Mouse (Mus musculus) left cerebral cortex, postnatal 10 days (tissue): ENCODE results near the gene Adgra1. TPM values are rescaled to one million over a fixed set of nuclear protein-coding genes. Genes with fewer than 3 reads are reported as not detected.

Experiments
- DNase-seq, 2 experiments: peaks; one replicate each; pipeline ENCODE4 v3.0.0; 2021 to 2022; ENCODE audit warnings: low spot score in 2 of 2, mixed read lengths in 1 of 2; ENCODE audit errors: extremely low spot score in 1 of 2
- intact Hi-C: fragments of 180-260 bp; cut with DNase I; formaldehyde crosslinking; loops from one replicate; pipeline ENCODE4 v1.15.1; 2025
- total RNA-seq, 2 experiments: library from RNA; stranded (reverse); gene quantifications; 2 replicates each; pipeline ENCODE4 v1.2.3; 2021

Adgra1 gene
- total RNA-seq, 2 experiments from 2014 or later = 49.9 to 52.3 TPM

- no peak for DNase-seq
- intact Hi-C loops = no loop called here
These were observed 64.6 kb downstream of the Adgra1 start for GRCm38 (mm10) chr7:139898606-139899005.

- intact Hi-C loops = no loop called here
- no peak for DNase-seq
These were observed 65.5 kb downstream of the Adgra1 start for GRCm38 (mm10) chr7:139899505-139899904.

- intact Hi-C loops = loop anchor here (5.0 kb wide), 1 partner anchor 92 kb away; the partner anchor contains the start of gene Adam8
- DNase-seq = no peak
These were observed 66.5 kb downstream of the Adgra1 start for GRCm38 (mm10) chr7:139900456-139900855.

GRCm38 (mm10) chr7:139900896-139901295 lies 66.9 kb downstream of the Adgra1 start:
- intact Hi-C loops = loop anchor here (5.0 kb wide), 1 partner anchor 91 kb away; the partner anchor contains the start of gene Adam8
- no peak for DNase-seq

- intact Hi-C loops = loop anchor here (5.0 kb wide), 1 partner anchor 90 kb away; the partner anchor contains the start of gene Adam8
- no peak for DNase-seq
These were observed 68.0 kb downstream of the Adgra1 start for GRCm38 (mm10) chr7:139901981-139902380.

GRCm38 (mm10) chr7:139905261-139905660 lies 71.3 kb downstream of the Adgra1 start:
- intact Hi-C loops = no loop called here
- DNase-seq = no peak

- intact Hi-C loops = no loop called here
- no peak for DNase-seq
These were observed 71.7 kb downstream of the Adgra1 start for GRCm38 (mm10) chr7:139905661-139906060.

GRCm38 (mm10) chr7:139908176-139908575 lies 74.2 kb downstream of the Adgra1 start:
- intact Hi-C loops = no loop called here

GRCm38 (mm10) chr7:139909469-139909868 lies 75.5 kb downstream of the Adgra1 start:
- intact Hi-C loops = no loop called here
- no peak for DNase-seq

More at GRCm38 (mm10) chr7:139908176-139908575, 74.2 kb downstream of the Adgra1 start:
- peak in 1 of 2 experiments; percentile 55 for DNase-seq

- intact Hi-C loops = no loop called here
- no peak for DNase-seq
These were observed 76.3 kb downstream of the Adgra1 start for GRCm38 (mm10) chr7:139910204-139910835.

- intact Hi-C loops = no loop called here
- no peak for DNase-seq
These were observed 80.4 kb downstream of the Adgra1 start for GRCm38 (mm10) chr7:139914141-139915047.

GRCm38 (mm10) chr7:139915646-139916257 lies 81.8 kb downstream of the Adgra1 start:
- intact Hi-C loops = no loop called here
- DNase-seq = no peak

- intact Hi-C loops = no loop called here
- DNase-seq = no peak
These were observed 82.4 kb downstream of the Adgra1 start for GRCm38 (mm10) chr7:139916345-139916744.

GRCm38 (mm10) chr7:139918262-139918661 lies 84.3 kb downstream of the Adgra1 start:
- no peak for DNase-seq
- intact Hi-C loops = no loop called here

Other genes with a start within 250 kb of the Adgra1 start
- 1 to 10 TPM; 1.9 to 2.2 TPM for gene Cfap46, start 150.4 kb upstream of the Adgra1 start, total RNA-seq
- gene Kndc1, start 60.5 kb downstream of the Adgra1 start, total RNA-seq = 10 to 100 TPM; 37.6 to 42.2 TPM
- not detected for gene Utf1, start 109.6 kb downstream of the Adgra1 start, total RNA-seq
- under 1 TPM; 0.39 to 0.55 TPM for gene 6430531B16Rik, start 144.6 kb downstream of the Adgra1 start, total RNA-seq
- gene Adam8, start 158.4 kb downstream of the Adgra1 start, total RNA-seq = under 1 TPM; 0.81 to 0.89 TPM
- 10 to 100 TPM; 23.8 to 26.9 TPM for gene Zfp511, start 202.2 kb downstream of the Adgra1 start, total RNA-seq
- gene Tubgcp2, start 202.5 kb downstream of the Adgra1 start, total RNA-seq = 10 to 100 TPM; 40.9 to 44.2 TPM
- under 1 TPM; 0.22 to 0.47 TPM for gene Msx3, start 214.9 kb downstream of the Adgra1 start, total RNA-seq
- gene Caly, start 248.4 kb downstream of the Adgra1 start, total RNA-seq = 100 to 1,000 TPM; 222 to 234 TPM